Mouse (Mus musculus) intestine, embryonic 16.5 days (tissue): ENCODE data around the gene Unc50. TPM values are rescaled to one million over a fixed set of nuclear protein-coding genes. Genes with fewer than 3 reads are reported as not detected.

Source experiments
- polyA plus RNA-seq: library from polyadenylated mRNA; unstranded; fragments of >200 nt; fragmentation: Nextera tagmentation; extraction: Ambion mirVana; gene quantifications from 2 replicates; pipeline ENCODE4 v1.2.1, GENCODE M21; 2015

Gene Unc50
- polyA plus RNA-seq, 1 experiment from 2014 or later: 131 TPM

Other genes starting within 250 kb of the Unc50 start
- 0.12 and 0.21 TPM in 2 replicates for gene Cnga3, start 215.7 kb upstream of the Unc50 start, polyA plus RNA-seq
- gene Inpp4a, start 130.3 kb upstream of the Unc50 start, polyA plus RNA-seq: 12.1 and 12.2 TPM in 2 replicates
- 63.8 and 65.9 TPM in 2 replicates for gene Coa5, start within 50 bp of the Unc50 start, polyA plus RNA-seq
- 48.7 and 50.1 TPM in 2 replicates for gene Mgat4a, start 110.9 kb downstream of the Unc50 start, polyA plus RNA-seq